Mouse (Mus musculus): ENCODE data around the gene Erbb2.

Gene Erbb2

GRCm38 (mm10) chr11:98418939-98419547 is 6.8 kb downstream of the Erbb2 start:
- no peak for DNase-seq (ENCODE audit: low spot score)

- DNase-seq (ENCODE audit: low spot score), result no peak
Measured at GRCm38 (mm10) chr11:98426592-98426991, 14.3 kb downstream of the Erbb2 start.

GRCm38 (mm10) chr11:98428436-98428835 is 16.2 kb downstream of the Erbb2 start:
- DNase-seq (ENCODE audit: low spot score), result no peak

- no peak for DNase-seq (ENCODE audit: low spot score)
Measured at GRCm38 (mm10) chr11:98431743-98432502, 19.7 kb downstream of the Erbb2 start.

DNA sequence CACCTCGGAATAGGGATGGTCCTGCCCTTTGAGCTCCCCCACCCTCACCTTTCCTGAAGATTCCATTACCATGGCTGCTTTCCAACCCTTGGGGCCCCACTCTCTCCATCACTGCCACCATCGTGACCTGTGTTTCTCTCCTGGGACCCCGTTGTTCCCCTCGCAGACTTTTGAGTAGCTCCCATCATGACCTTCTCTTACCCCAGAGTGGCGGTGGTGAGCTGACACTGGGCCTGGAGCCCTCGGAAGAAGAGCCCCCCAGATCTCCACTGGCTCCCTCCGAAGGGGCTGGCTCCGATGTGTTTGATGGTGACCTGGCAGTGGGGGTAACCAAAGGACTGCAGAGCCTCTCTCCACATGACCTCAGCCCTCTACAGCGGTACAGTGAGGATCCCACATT is 23.5 kb downstream of the Erbb2 start:
- DNase-seq (ENCODE audit: low spot score), result no peak

DNA sequence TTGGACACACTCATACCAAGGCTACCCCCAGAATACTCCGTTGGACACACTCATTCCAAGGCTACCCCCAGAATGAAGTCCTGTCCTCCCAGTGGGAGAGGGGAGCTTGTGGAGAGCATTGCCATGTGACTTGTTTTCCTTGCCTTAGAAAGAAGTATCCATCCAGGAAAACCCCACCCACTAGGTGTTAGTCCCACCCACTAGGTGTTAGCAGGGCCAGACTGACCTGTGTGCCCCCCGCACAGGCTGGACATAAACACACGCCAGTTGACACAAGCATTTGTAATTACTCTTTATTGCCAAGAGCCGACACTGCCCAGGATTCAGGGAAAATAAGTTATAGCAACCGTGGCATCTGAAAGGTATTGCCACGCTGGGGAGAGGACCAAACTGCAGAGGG is 25.2 kb downstream of the Erbb2 start:
- no peak for DNase-seq (ENCODE audit: low spot score)

GRCm38 (mm10) chr11:98438331-98439158 is 26.3 kb downstream of the Erbb2 start, which contains the start of gene Mien1:
Gene Mien1 (minus strand): TSS chr11:98438991.
- DNase-seq (ENCODE audit: low spot score), result peak; percentile 100

- no peak for DNase-seq (ENCODE audit: low spot score)
Measured at GRCm38 (mm10) chr11:98443688-98444087, 31.4 kb downstream of the Erbb2 start.

GRCm38 (mm10) chr11:98445238-98445637 is 33.0 kb downstream of the Erbb2 start:
- no peak for DNase-seq (ENCODE audit: low spot score)

DNA sequence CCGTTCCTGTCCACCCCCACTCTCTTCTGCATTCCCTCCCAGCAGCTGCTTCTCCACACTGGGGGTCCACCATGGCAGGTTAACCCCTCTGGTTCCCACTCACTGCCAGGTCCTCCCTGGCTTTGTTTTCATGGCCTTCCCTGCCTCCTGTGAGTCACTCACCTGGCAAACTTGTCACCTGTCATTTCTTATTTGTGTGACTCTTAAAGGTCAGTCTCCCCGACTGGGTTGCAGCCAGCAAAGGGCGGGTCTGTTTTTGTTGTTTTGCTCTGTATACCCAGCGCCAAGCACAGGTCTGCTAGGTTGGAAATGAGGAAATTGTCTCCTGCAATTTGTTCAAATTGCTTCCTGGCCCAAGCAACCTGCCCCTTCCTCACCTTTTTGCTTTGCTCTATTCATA is 33.4 kb downstream of the Erbb2 start:
- no peak for DNase-seq (ENCODE audit: low spot score)

DNA sequence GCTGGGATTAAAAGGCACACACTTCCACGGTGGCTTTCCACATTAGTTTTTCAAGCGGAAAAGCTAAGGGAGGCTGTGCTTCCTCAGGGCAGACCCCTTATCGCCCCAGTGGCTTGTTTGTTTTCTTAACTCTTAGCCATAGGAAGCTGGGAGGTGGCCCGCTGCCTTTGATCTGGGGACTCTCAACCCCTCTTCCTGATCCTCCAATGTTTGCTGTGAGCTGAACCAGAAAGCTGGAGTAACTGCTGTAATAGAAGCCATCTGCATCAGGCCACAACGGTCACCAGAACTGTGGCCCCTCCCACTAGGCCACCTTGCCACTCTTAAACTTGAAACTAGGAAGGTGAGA is 33.9 kb downstream of the Erbb2 start, which contains the start of gene Grb7:
Grb7 (plus strand) TSS at position 182 of the 349 bp plus-strand sequence.
- DNase-seq (ENCODE audit: low spot score), result no peak

GRCm38 (mm10) chr11:98446562-98447474 is 34.5 kb downstream of the Erbb2 start:
- DNase-seq (ENCODE audit: low spot score), result no peak

DNA sequence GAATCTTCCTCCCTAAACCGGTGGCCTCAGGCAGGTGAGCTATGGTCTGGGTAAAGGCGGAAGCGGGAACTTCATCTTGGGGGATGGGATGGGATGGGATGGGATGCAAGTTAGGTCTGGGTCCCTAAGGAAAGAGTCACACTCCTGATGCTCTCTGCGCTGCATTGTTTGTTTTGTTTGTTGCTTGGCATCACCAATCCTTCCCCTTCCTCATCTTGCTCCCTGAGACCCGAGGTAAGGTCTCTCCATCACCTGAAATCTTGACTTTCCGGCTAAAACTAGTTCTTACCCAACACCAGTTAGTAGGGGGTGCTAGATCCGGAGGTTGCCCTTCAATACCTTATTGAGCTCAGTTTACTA is 35.2 kb downstream of the Erbb2 start:
- DNase-seq (ENCODE audit: low spot score), result no peak

DNA sequence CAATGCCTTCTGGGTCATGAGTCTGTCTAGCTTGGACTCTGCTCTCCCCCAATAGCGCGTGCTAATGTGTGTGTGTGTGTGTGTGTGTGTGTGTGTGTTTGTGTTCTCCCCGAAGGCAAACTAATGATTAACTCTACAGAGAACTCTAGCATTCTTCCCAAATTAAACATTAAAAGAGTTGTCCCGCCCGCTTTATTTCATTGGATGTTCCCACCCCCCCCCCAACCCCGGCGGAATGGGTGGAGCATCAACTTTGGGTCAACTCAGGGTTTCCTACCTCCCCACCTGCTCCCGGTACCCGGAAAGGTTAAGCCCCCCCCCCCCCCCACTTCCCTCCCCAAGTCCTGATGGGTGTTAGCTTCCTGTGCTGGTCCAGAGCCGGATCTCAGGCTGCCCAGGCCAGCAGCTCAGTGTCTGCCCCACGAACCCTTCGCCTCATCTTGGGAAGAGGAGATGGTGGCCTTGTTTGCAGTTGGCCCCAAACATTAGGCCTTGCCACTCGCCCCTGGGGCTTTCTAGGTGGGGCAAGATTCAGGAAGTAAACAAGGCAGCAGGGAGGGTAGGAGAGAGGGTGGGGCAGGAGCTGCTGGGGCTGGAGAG is 36.0 kb downstream of the Erbb2 start:
- no peak for DNase-seq (ENCODE audit: low spot score)

DNA sequence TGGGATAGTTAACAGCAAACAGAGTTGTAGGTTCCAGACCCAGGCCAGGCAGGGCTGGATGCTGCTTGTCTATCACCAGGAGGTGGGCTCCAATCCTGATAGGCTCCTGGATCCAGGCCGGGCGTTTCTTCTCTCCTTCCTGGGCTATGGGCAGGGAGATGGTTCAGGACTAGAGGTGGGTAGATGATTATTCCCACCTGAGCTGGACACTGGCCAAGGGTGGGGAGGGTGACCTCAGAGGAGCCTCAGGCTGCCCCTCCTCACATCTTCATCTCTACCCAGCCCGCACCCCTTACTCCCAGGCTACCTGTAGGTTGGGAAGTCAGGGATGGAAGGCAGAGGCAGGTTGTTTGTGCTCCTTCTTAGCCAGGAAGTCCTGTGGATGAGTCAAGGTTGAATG is 37.1 kb downstream of the Erbb2 start:
- DNase-seq (ENCODE audit: low spot score), result no peak

- no peak for DNase-seq (ENCODE audit: low spot score)
Measured at GRCm38 (mm10) chr11:98449921-98450771, 37.9 kb downstream of the Erbb2 start.

DNA sequence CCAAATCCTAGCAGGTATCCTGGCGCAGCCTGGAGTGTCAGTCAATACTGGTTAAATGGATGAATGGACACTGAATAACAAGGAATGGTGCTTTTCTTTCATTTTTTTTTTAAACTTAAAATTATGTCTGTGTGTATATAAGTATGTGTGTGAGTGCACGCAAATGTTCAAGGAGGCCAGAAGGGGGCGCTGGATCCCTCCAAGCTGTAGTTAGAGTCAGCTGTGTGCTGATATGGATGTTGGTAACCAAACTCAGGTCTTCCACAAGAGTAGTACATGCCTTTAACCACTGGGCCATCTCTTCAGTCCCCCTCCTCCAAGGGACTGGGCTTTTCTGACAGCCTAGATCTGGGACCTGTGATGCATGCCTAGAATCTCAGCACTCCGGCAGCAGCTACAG is 43.2 kb downstream of the Erbb2 start:
- no peak for DNase-seq (ENCODE audit: low spot score)

DNA sequence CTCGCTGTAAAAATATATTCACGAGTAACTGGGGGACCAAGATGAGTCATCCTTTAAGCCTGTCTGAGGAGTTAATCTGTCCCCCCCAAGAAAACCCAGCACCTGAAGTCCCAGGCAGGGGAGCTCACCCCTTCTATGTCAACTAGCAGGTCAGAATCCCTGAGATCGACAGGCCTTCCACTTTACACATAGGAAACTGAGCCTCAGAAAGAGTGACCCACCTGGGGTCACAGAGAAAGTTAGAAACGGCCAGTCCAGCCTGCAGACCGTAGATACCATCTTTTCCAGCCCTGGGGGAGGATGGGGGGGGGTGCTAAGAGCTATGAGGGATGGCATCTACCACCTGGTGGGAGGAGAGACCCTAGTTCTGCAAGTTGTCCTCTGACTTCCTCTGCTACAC is 44.3 kb downstream of the Erbb2 start:
- DNase-seq (ENCODE audit: low spot score), result no peak

DNA sequence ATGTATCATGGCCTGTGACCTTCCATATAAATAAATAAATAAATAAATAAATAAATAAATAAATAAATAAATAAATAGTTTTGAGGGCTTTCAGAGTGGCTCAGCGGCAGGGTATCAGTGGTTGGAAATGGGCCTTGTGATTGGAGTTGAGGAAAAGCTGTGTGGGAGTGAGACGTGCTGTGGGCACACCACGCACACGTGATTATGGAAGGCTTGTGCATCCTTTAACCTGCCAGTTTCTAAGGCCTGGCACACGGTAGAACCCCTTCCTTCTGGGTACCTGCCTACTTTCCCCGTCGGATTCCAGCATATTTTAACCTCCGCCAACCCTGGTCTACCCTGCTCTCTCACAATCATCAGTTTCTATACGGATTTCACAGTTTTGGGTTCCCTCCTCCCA is 44.7 kb downstream of the Erbb2 start:
- DNase-seq (ENCODE audit: low spot score), result no peak

- DNase-seq (ENCODE audit: low spot score), result peak; percentile 95
Measured at GRCm38 (mm10) chr11:98457367-98458120, 45.3 kb downstream of the Erbb2 start.
